Mouse (Mus musculus): ENCODE data around the gene Picalm. TPM values are rescaled to one million over a fixed set of nuclear protein-coding genes. Genes with fewer than 3 reads are reported as not detected.
A peak's percentile ranks its signal among the peaks of the same experiment; 100 is the strongest.

Picalm gene
- polyA plus RNA-seq (2017; shearing (Covaris generic)) = 10 to 100 TPM; 49.7 to 85.7 TPM

GRCm38 (mm10) chr7:90129732-90130392 is at the start of gene Picalm:
Gene Picalm, plus strand, starts transcription at chr7:90130213.
- peak; percentile 77 for ATAC-seq

GRCm38 (mm10) chr7:90083799-90084198 is 46.2 kb upstream of the Picalm start:
- no peak for ATAC-seq

GRCm38 (mm10) chr7:90084531-90084930 is 45.5 kb upstream of the Picalm start:
- no peak for ATAC-seq

- ATAC-seq = no peak
Observed at GRCm38 (mm10) chr7:90085713-90086112, 44.3 kb upstream of the Picalm start.

- ATAC-seq = no peak
Observed at GRCm38 (mm10) chr7:90086821-90087220, 43.2 kb upstream of the Picalm start.

- ATAC-seq = no peak
Observed at GRCm38 (mm10) chr7:90090996-90091395, 39.0 kb upstream of the Picalm start.

- ATAC-seq = no peak
Observed at GRCm38 (mm10) chr7:90091756-90092155, 38.3 kb upstream of the Picalm start.

GRCm38 (mm10) chr7:90092452-90093450 is 37.3 kb upstream of the Picalm start:
- no peak for ATAC-seq

- no peak for ATAC-seq
Observed at GRCm38 (mm10) chr7:90095097-90095496, 34.9 kb upstream of the Picalm start.

- no peak for ATAC-seq
Observed at GRCm38 (mm10) chr7:90095766-90096372, 34.1 kb upstream of the Picalm start.

GRCm38 (mm10) chr7:90096609-90097008 is 33.4 kb upstream of the Picalm start:
- no peak for ATAC-seq

GRCm38 (mm10) chr7:90098253-90098652 is 31.8 kb upstream of the Picalm start:
- ATAC-seq = no peak

- ATAC-seq = no peak
Observed at GRCm38 (mm10) chr7:90099248-90099647, 30.8 kb upstream of the Picalm start.

- ATAC-seq = no peak
Observed at GRCm38 (mm10) chr7:90100614-90101160, 29.3 kb upstream of the Picalm start.

- no peak for ATAC-seq
Observed at GRCm38 (mm10) chr7:90116100-90116499, 13.9 kb upstream of the Picalm start.

GRCm38 (mm10) chr7:90120106-90120505 is 9.9 kb upstream of the Picalm start:
- ATAC-seq = no peak

- ATAC-seq = no peak
Observed at GRCm38 (mm10) chr7:90124991-90125390, 5.0 kb upstream of the Picalm start.

GRCm38 (mm10) chr7:90128631-90129200 is 1.3 kb upstream of the Picalm start:
- ATAC-seq = no peak

- peak; percentile 55 for ATAC-seq
Observed at GRCm38 (mm10) chr7:90129271-90129731, 712 bp upstream of the Picalm start.

- peak; percentile 21 for ATAC-seq
Observed at GRCm38 (mm10) chr7:90130501-90131375, 725 bp downstream of the Picalm start.

- no peak for ATAC-seq
Observed at GRCm38 (mm10) chr7:90131376-90131651, 1.3 kb downstream of the Picalm start.

GRCm38 (mm10) chr7:90131831-90132241 is 1.8 kb downstream of the Picalm start:
- ATAC-seq = no peak
